Mouse (Mus musculus) megakaryocyte progenitor cell, adult 5-6 weeks (primary cell): Measurements from ENCODE around the gene Ogfod3. TPM values are rescaled to one million over a fixed set of nuclear protein-coding genes. Genes with fewer than 3 reads are reported as not detected.

Source experiments
- ATAC-seq: replicated peaks from 2 replicates; pipeline ENCODE4 v1.8.0; 2016; ENCODE audit warnings: mild to moderate bottlenecking, moderate TSS enrichment, inconsistent platforms; ENCODE audit not compliant: poor library complexity
- total RNA-seq, 2 experiments: library from RNA; stranded (forward) in 1 of 2; stranded (reverse) in 1 of 2; fragments of 157-497, 149-512 nt in 1 of 2; fragments of 200-1000 nt in 1 of 2; gene quantifications; 2 replicates each; pipeline versions ENCODE4 v1.2.3 to v1.2.4; 2015 to 2017

The Ogfod3 gene
- total RNA-seq (2015): 14.0 and 18.3 TPM in 2 replicates
- 5.6 and 7.4 TPM in 2 replicates for total RNA-seq (2017)

DNA sequence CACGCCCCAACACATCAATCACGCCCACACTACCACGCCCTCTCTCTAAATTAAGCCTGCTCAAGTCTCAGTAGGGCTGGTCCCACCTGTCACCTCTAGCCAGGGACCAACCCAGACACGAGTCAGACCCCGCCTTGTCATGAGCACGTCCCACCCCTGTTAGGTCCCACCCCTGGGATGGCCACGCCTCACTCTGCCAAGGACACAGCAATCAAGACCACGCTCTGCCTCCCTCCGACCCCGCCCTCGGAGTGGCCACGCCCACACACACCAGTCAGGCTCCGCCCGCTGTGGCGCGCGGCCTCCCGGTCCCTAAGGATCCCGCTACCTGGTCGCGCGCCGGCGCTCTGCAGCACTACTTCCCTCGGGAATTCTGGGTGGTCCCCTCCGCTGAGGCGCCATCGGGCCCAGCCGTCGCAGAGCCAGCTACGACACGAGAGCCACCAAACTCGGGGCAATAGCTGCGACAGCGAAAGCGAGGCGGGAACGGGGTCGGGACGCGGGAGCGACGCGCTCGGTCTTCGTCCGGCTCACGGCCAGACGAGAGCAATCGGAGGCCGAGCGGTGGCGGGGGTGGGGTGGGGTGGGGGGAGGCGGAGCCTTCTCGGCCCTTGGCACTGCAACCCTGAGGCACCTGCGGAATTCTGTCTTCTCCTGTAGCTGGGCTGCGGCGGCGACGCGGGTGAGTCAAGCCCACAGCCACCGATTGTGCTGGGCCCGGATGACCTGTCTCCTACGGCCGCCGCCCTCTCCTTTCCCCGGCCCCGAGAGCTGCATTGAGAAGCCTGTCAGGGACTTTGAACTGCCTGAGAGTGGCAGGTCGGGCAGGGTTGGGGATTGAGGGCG, at the start of gene Ogfod3, which contains the start of gene Hexdc:
TSS of gene Ogfod3 (minus strand) at position 551 of the 846 bp plus-strand sequence.
TSS of gene Hexdc (plus strand) at position 273 of the 846 bp plus-strand sequence.
- ATAC-seq: peak; percentile 96

DNA sequence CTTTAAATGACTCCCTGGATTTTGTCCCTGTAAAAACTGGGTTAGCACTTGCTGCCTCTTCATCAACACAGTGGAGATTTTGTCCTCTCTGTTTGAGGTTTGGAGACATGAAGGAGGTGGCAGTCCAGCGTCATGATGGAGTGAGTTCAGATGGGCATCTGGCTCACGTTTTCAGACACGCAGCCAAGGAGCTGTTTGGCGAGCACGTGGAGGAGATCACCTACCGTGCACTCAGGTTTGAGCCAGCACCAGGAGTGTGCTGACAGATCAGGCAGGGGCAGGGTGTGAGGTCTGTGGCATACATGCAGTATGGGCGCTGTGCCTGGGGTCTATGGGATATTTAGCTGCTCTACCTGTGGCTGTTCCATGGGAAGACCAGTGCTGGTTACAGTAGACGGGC, 45.7 kb upstream of the Ogfod3 start:
- ATAC-seq: no peak

GRCm38 (mm10) chr11:121239669-121240068, 35.2 kb upstream of the Ogfod3 start:
- peak; percentile 38 for ATAC-seq

GRCm38 (mm10) chr11:121237345-121238128, 33.0 kb upstream of the Ogfod3 start:
- ATAC-seq: peak; percentile 27

DNA sequence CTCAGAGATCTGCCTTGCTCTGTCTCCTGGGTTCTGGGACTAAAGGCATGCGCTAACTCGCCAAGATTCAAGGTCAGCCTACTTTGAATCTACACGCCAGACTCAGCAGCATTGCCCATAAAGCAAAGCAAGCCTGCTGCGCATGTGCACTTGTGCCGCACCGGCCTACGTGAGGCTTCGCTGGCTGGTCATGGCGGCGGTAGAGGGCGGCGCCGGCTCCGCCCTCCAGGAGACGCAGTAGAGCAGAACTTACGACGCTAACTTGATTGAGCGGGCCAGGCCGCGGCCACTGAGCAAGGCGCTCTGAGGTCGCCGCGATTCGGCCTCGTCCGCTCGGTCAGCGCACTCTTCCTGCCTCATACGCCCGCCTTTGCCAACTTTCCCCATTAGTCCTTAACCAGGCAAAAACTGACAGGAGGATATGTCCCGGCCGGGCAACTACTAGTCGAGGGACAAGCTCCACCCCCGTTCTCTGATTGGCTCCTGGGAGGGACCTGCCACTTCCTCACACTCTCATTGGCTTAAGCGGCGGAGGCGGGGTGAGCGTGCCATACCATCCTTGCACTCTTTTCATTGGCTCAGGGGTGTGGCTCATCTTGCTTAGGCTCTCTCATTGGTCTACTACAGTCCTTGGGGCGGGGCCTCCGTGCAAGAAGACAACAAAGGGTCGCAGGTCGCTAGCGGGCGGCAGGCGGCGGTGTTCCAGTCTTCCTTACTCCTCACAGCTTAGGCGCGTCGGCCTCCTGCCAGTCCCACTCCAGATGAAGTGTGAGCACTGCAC, 32.2 kb upstream of the Ogfod3 start, which contains the start of gene Narf:
TSS of gene Narf (plus strand) at position 690 of the 781 bp plus-strand sequence.
- ATAC-seq: peak; percentile 83

DNA sequence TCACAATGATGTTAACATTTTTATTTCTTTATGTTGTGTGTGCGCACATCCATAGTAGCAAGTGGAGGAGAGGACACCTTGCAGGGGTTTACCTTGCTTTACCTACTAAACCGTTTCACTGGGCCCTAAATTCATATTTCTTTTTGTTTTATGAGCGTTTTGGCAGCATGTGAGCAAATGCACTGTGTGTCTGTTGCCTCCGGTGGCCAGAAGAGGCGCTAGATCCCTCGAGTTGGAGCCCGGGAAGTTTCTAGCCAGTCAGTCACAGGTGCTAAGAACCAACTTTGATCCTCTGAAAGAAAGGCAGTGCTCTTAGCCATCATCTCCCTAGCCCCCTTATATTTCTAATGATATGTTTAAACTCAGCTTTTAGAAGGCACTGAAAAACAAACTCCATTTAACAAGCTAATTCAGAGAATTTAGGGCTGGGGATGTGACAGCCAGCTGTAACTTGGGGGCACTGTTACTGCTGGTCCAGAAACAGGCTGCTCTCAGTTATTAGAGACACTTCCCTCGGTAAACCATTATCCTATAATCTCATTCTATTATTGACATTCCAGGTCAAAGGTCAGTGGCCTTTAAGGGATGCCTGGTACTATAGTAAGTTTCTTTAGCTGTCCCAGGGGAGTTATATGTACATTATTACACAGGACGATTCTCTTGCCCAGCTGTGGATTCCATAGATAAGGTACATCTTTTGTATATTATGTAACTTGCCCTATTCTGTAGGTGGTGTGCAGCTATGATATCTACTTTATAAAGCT, 31.1 kb upstream of the Ogfod3 start:
- ATAC-seq: no peak

- ATAC-seq: no peak
Measured at GRCm38 (mm10) chr11:121232706-121233105, 28.2 kb upstream of the Ogfod3 start.

DNA sequence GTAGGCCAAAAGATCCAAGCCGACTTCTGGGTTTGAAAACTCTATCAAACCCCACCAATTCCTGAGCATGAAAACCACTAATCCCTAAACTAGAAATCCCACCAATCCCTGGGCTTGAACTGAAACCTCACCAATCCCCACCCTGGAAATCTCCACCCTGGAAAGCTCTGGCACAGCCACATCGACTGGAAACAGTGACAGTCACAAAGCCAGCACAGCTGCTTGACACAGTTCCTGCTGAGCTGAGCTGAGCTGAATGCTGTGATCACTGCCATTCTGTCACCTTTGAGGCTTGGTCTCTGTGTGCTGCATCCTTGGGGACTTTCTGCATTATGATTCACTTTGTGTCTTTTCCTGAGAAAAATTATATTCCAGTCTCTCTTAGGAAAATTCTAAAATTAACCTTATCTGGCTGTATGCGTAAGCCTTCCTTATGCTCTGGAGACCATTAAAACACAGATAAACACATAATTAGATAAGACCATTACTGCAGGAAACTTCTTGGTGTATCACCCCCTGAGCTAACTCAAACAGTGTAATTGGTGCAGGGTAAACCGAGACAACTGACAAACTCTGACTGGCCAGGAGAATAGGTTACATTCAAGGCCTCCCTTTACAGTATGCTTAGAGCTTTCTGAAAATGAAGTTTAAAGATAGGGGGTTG, 27.2 kb upstream of the Ogfod3 start:
- no peak for ATAC-seq

- no peak for ATAC-seq
Measured at GRCm38 (mm10) chr11:121231191-121231590, 26.7 kb upstream of the Ogfod3 start.

- ATAC-seq: peak; percentile 88
Measured at GRCm38 (mm10) chr11:121229018-121229439, 24.5 kb upstream of the Ogfod3 start, which contains the start of gene Cybc1. TSS of gene Cybc1 (minus strand) at chr11:121229322.

DNA sequence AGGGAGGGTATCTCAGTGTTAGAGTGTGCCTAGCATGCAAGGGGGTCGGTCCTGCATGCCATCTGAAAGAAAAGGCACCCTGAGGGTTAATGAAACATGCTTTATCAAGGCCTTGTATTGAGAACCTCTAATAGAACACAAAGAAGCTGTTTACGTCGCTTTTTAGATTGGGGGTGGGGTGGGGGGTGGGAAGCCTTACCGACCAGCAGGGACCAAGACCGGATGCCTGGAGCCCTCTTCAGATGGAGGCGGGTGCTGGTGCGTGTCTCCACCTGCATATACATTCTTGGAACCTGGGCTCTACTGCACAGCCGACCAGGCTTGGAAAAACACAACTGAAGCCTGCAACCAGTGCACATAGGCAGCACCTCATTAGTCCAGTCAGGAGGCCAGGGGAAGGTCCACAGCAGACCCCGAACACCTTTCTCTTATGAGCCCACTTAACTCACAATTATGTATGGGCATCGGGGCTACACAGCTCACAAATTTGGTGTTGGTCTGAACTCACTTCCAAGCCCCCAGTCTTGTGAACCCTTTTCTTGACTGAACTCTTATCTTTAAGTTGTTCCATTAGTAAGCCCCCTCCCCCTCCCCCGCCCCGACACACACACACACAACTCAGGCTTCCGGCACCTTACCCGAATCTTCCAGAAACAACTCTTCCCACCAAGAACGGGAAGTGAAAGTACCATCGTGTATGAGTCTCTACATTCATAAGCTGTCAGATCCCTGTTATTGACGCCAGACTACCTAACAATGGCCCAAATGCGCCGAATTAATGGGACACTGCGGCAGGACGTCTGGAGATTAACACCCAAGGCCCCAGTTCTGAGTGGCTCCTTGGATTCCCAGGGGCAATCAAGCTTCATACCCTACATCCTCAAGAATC, 23.9 kb upstream of the Ogfod3 start:
- ATAC-seq: peak; percentile 45

DNA sequence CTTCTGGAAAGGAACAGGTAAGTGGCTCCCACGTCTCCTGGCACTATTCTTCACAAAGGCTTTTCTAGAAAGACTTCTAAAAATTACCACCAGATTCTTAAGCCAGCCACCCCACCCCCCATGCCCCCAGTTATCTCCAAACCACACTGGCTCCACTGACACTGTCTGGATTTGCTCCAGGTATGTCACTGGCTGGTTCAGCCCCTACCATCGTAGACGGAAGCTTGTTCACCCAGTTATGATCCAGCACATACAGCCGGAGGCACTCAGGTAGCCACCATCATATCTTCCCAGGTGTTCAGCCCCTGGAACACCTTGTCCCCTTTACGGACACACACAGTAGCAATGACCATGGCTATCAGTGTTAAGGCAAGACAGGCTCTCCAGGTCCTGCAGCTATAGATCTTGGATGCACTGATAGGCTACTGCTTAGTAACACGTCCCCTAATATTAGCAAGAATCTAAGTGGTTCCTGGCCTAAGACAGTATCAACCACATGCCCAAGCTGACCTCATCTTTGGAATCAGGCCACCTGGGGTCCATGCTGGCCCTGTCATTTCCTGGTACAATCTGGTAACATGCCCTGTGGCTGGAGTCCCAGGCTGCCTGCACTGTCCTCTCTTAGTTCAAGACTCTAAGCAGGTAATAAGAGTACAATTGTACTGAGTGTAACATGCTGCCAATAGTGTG, 17.0 kb upstream of the Ogfod3 start:
- ATAC-seq: peak; percentile 76

GRCm38 (mm10) chr11:121220771-121221170, 16.3 kb upstream of the Ogfod3 start:
- ATAC-seq: no peak

- ATAC-seq: no peak
Measured at GRCm38 (mm10) chr11:121219776-121220175, 15.3 kb upstream of the Ogfod3 start.

DNA sequence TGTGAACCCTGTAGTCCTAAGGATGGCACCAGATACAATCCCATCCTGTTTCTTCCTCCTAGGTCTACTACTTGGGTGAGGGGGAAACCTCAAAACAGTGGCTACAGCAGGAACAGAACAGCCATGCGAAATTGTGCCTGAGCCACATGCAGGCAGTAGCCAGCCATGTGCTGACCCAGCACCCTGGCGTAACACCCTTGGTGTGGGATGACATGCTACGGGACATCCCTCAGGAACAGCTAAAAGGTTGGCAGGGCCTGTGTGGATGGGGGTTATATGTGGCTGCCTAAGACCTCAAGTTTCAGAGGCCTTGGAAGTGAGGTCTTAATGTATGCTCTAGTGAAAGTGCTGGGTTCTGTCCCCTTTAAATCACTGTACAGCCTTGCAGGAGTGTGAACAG, 12.3 kb upstream of the Ogfod3 start:
- no peak for ATAC-seq

GRCm38 (mm10) chr11:121203859-121204160, 701 bp downstream of the Ogfod3 start:
- ATAC-seq: no peak

GRCm38 (mm10) chr11:121201436-121202198, 2.9 kb downstream of the Ogfod3 start:
- ATAC-seq: 0 out of 2 replicates have a peak, but pooled peaks have one; percentile 15
